Mouse (Mus musculus) urinary bladder, postnatal 14 days (tissue): ENCODE data around the gene Galr2.

ENCODE experiments used
- DNase-seq: peaks from one replicate; pipeline ENCODE4 v3.0.0; 2021; ENCODE audit warnings: low spot score

Gene Galr2

DNA sequence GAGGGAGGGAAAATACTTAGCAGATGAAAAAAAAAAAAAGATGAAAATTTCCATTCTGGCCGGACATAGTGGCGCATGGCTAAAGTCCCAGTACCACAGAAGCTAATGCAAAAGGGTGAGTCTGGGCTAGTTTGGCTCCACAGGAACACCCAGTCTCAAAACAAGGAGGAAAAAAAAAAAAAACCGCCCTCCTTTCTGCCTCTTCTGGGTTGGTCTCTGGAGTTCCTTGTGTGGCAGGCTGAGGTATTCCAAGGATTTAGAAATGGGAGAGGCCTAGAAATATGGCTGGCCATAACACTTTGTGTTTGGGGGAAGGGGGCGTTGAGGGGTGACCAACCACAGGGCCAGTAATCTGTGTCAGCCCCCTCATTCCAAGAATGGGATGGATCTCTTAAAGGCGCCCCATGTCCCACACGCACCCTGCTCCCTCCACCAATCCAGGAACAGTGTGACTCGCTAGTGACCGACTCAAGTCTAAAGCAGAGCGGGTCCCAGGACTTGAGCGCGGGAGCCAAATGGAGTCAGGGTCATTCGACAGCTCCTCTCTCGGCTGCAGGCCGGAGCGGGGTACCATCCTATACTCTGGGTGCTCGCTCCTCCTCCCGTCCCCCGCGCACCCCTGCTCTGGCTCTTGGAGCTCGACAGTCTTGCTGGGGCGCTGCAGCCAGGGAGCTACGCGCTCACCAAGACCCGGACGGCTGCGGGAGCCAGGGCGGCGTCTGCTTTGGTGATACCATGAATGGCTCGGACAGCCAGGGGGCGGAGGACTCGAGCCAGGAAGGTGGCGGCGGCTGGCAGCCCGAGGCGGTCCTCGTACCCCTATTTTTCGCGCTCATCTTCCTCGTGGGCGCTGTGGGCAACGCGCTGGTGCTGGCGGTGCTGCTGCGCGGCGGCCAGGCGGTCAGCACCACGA is at the start of gene Galr2:
Gene Galr2, plus strand, starts transcription at position 189 of the 913 bp plus-strand sequence.
- DNase-seq, result no peak

DNA sequence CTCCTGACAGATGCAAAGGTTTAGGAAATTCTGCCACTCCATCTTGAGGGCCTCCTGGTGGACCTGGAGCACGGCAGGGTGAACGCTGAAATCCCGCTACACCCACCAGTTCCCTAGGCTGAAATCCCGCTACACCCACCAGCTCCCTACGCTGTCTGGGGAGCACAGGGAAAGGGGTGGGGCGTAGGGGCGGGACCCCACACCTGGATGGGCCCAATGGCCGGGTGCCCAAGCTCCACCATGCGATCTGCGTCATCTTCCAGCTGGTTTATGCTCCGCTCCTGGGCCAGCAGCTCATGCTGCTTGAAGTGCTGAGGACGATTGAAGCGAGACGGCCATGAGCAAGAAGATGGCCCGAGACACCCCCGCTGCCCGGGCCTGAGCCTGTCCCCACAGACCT is 48.3 kb upstream of the Galr2 start:
- DNase-seq, result no peak

DNA sequence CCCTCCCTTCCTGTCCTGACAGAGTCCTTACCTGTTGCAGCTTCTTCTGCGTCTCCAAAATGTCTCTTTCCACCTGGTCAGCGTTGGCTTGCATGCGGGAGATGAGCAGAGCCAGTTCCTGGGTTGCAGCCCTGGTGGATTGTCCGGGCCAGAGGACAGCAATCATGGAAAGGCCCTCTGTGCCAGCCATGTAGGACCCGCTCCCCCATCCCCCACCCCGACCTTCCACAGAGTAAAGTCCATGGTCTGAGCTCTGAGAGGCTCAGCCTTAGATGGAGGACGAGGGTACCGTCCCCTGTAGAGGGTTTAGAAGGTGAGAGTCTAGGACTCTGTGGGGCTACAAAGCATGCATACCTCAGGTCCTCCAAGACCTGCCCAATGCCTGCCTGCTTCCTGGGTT is 45.8 kb upstream of the Galr2 start:
- DNase-seq, result no peak

- peak; percentile 95 for DNase-seq
Measured at GRCm38 (mm10) chr11:116237742-116238395, 42.9 kb upstream of the Galr2 start, which contains the start of gene Evpl. Gene Evpl, minus strand, starts transcription at chr11:116238077.

- DNase-seq, result no peak
Measured at GRCm38 (mm10) chr11:116239797-116240196, 40.9 kb upstream of the Galr2 start.

- DNase-seq, result no peak
Measured at GRCm38 (mm10) chr11:116241744-116242235, 38.9 kb upstream of the Galr2 start.

DNA sequence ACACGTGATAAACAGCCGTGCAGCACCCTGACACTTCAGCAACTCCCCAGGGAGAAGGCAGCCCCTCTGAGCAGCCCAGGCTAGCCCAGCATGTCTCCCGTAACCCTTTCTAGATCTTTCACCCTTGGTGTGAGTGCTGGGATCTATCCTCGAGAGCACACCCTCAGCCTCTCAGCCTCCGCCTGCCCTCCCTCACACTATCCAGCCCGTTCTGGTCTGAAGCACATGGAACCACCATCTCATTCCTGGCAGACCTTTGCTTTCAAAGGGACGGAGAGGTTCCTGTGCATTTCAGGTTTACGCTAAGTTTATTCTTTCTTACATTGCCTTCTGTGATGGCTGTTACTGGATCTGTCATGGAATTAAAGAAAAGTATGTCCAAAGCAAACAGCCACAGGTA is 36.2 kb upstream of the Galr2 start:
- DNase-seq, result no peak

DNA sequence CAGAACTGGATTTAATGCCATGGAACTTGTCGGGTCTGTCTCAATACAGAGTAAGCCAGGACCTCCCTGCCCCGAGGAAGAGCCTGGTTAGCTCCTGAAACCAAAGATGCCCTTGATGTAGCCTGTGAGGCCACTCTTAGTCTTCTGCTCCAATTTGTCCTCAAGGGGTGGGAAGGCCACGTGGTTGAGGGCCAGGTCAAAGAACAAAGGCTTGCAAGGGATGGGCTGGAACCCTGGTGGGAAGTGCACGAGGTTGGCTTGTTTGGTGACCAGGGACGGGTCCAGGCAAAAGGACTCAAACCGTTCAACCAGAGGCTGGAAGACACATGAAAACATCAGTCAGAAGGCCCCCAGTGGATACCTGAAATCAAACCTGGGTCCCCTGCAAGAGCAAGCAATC is 35.1 kb upstream of the Galr2 start:
- no peak for DNase-seq

DNA sequence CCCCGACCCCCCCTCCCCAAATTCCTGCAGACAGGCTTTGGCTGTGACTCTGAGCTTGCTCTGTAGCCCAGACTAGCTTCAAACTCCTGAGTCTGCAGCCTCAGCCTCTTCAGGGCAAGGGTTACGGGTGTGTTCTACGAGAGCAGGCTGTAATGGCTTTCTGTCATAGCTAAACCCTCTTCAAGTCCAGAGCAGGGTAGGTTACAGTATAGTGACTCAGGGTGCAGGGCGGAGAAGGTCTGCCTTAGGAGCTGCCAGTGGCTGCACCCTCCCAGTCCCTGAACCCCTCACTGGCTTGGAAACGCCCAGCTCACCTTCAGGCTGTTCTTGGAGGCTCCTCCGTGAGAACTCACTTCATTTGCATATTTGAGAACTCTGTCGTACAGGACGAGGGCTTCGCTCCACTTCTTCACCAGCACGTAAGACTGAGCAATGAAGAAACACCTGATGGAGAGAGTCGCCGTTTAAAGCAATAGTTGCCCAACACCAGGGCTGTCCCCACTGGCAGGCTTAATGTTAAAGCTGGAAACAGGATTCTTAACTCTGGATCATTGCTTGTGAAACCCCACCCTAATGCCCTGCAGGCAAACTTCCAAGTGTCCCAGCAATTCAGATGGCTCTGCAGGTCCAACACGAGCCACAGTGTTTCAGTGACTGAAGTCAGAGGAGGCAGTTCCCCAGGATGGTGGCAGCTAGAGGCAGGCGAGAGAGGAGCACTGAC is 33.1 kb upstream of the Galr2 start:
- no peak for DNase-seq

GRCm38 (mm10) chr11:116250898-116251297 is 29.8 kb upstream of the Galr2 start:
- DNase-seq, result no peak

DNA sequence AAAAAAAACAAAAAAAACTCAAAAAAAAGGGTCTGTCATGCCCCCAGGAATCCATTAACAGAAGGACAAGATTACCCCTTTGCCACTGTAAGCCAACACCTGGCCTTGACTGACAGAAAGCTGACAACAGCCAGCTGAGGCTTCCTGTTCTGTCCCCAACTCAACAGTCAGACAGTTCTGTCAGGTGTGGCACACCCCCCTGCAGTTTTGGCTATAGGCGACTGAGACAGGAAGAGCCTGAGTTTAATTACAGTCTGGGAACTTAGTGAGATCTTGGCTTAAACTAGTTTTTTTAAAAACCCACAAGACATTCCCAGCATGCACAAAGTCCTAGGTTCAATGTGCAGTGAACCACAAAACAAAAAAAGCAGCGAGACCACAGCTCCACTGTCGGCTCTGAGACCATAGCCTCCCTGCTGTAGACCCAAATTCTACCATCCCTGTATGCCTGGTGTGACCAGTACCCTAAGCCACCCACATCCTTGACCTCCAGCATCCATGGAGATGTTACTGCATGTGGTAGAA is 27.6 kb upstream of the Galr2 start:
- DNase-seq, result no peak

- DNase-seq, result peak; percentile 58
Measured at GRCm38 (mm10) chr11:116254627-116255026, 26.1 kb upstream of the Galr2 start.

GRCm38 (mm10) chr11:116255090-116255981 is 25.4 kb upstream of the Galr2 start:
- DNase-seq, result no peak

GRCm38 (mm10) chr11:116255982-116256675 is 24.6 kb upstream of the Galr2 start:
- DNase-seq, result peak; percentile 60

DNA sequence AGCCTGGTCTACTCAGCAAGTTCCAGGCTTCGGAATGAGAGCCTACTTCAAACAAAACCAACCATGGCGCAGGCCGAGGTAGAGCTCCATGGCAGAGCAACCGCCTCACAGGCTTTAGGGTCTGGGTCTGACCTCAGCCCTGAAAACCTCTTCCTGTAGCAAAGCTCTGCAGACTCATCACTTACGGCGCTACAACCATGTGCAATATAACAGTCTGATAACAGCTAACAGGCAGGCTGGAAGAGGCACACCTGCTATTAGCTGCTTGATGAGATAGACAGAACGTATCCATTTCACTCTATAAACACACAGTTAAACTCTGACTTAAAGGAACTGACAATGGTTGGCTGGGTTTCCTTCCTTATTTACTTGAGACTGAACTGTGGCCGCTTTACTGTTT is 21.3 kb upstream of the Galr2 start:
- no peak for DNase-seq

GRCm38 (mm10) chr11:116260259-116260658 is 20.5 kb upstream of the Galr2 start:
- peak; percentile 83 for DNase-seq

- DNase-seq, result no peak
Measured at GRCm38 (mm10) chr11:116265352-116265751, 15.4 kb upstream of the Galr2 start.

- DNase-seq, result no peak
Measured at GRCm38 (mm10) chr11:116265850-116266249, 14.9 kb upstream of the Galr2 start.

- DNase-seq, result no peak
Measured at GRCm38 (mm10) chr11:116267637-116268036, 13.1 kb upstream of the Galr2 start.

GRCm38 (mm10) chr11:116268313-116268712 is 12.4 kb upstream of the Galr2 start:
- no peak for DNase-seq
